25 mouse cellular contexts compared by ENCODE assay signal in the genomic region with DNA sequence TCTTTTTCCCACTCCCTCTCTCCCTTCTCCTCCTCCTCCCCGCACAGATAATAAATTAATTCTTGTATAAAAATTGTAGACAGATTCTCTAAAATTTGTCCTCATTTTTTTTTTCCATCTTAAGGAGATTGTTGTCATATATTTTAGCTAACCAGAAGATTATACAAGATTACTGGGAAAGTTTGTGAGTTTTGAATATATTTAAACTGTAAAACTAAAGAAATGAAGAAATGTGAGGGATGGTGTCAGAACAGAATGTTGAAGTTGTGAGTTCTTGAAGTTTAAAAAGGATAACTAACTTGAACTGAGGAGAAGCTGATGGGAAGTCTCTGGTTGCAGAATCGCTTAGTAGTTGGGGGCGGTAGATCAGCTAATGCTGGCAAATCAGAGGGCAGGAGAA.
"Had no signal": no experiment of that assay in that cellular context is flagged by ENCODE, and none has a peak within 500 bp of the region (broad histone marks: within the 10 kb centered on the region; RNA-seq: fewer than 3 reads in every experiment).

No protein-coding gene starts in this region.

- H3K9ac ChIP-seq: heart, embryonic 13.5 days; heart, embryonic 15.5 days; hindbrain, embryonic 14.5 days; limb, embryonic 12.5 days; liver, embryonic 13.5 days had no signal

- H3K4me2 ChIP-seq: heart, embryonic 11.5 days; heart, embryonic 13.5 days; heart, embryonic 15.5 days; hindbrain, embryonic 14.5 days; limb, embryonic 12.5 days; liver, embryonic 11.5 days; liver, embryonic 13.5 days had no signal

- H3K4me1 ChIP-seq: limb, embryonic 12.5 days had no signal

- DNase-seq: gastrocnemius, postnatal 14 days; gastrocnemius, postnatal 36 days; heart, adult 11 months; heart, adult 2 months; heart, postnatal 14 days; heart, postnatal 36 days; kidney, adult 18-20 months; kidney, adult 8-10 months; kidney, postnatal 10 days; kidney, postnatal 25 days; kidney, postnatal 4 days; liver; liver, embryonic 13.5 days had no signal

- ATAC-seq: hindbrain, embryonic 16.5 days; inflammation-experienced regulatory T-cells, adult 6 months; intestine, postnatal 0 days had no signal

- H3K9me3 ChIP-seq: heart, embryonic 15.5 days; limb, embryonic 10.5 days; liver, embryonic 13.5 days had no signal

- H3K4me3 ChIP-seq: heart, adult 2 months; heart, embryonic 13.5 days; heart, embryonic 15.5 days; layer of hippocampus, adult 2 months; left cerebral cortex, adult 2 months; limb, embryonic 10.5 days; limb, embryonic 12.5 days; liver, embryonic 13.5 days had no signal

- H3K27me3 ChIP-seq: heart, embryonic 13.5 days; heart, embryonic 15.5 days; limb, embryonic 12.5 days; liver, embryonic 13.5 days had no signal

- H3K27ac ChIP-seq: heart, adult 2 months; heart, embryonic 13.5 days; heart, embryonic 15.5 days; hindbrain, embryonic 14.5 days; layer of hippocampus, adult 2 months; limb, embryonic 10.5 days; limb, embryonic 12.5 days; liver, embryonic 13.5 days had no signal
